Mouse (Mus musculus): ENCODE data around the gene Pbp2.
A peak's percentile ranks its signal among the peaks of the same experiment; 100 is the strongest.

Gene Pbp2

GRCm38 (mm10) chr6:135300469-135300868 lies 9.7 kb downstream of the Pbp2 start:
- no peak for DNase-seq (ENCODE audit: low spot score in 2 of 2)

GRCm38 (mm10) chr6:135299024-135299550 lies 11.1 kb downstream of the Pbp2 start:
- DNase-seq (ENCODE audit: low spot score in 2 of 2) = no peak

GRCm38 (mm10) chr6:135297570-135297969 lies 12.6 kb downstream of the Pbp2 start:
- DNase-seq (ENCODE audit: low spot score in 2 of 2) = no peak

- DNase-seq (ENCODE audit: low spot score in 2 of 2) = peak in 1 of 2 experiments; percentile 15
Observed at GRCm38 (mm10) chr6:135296267-135296666, 13.9 kb downstream of the Pbp2 start.

- no peak for DNase-seq (ENCODE audit: low spot score in 2 of 2)
Observed at GRCm38 (mm10) chr6:135295082-135295861, 14.9 kb downstream of the Pbp2 start.

GRCm38 (mm10) chr6:135294150-135294549 lies 16.1 kb downstream of the Pbp2 start:
- no peak for DNase-seq (ENCODE audit: low spot score in 2 of 2)

- DNase-seq (ENCODE audit: low spot score in 2 of 2) = no peak
Observed at GRCm38 (mm10) chr6:135292391-135292790, 17.8 kb downstream of the Pbp2 start.

GRCm38 (mm10) chr6:135279856-135280255 lies 30.3 kb downstream of the Pbp2 start:
- DNase-seq (ENCODE audit: low spot score in 2 of 2) = no peak

- DNase-seq (ENCODE audit: low spot score in 2 of 2) = no peak
Observed at GRCm38 (mm10) chr6:135279286-135279685, 30.9 kb downstream of the Pbp2 start.

GRCm38 (mm10) chr6:135278302-135278701 lies 31.9 kb downstream of the Pbp2 start:
- DNase-seq (ENCODE audit: low spot score in 2 of 2) = no peak

GRCm38 (mm10) chr6:135276474-135277295 lies 33.5 kb downstream of the Pbp2 start:
- no peak for DNase-seq (ENCODE audit: low spot score in 2 of 2)

GRCm38 (mm10) chr6:135275231-135275630 lies 35.0 kb downstream of the Pbp2 start:
- no peak for DNase-seq (ENCODE audit: low spot score in 2 of 2)

- no peak for DNase-seq (ENCODE audit: low spot score in 2 of 2)
Observed at GRCm38 (mm10) chr6:135273066-135273465, 37.1 kb downstream of the Pbp2 start.

- DNase-seq (ENCODE audit: low spot score in 2 of 2) = no peak
Observed at GRCm38 (mm10) chr6:135271761-135272160, 38.4 kb downstream of the Pbp2 start.

- DNase-seq (ENCODE audit: low spot score in 2 of 2) = no peak
Observed at GRCm38 (mm10) chr6:135269626-135270025, 40.6 kb downstream of the Pbp2 start.

- no peak for DNase-seq (ENCODE audit: low spot score in 2 of 2)
Observed at GRCm38 (mm10) chr6:135268392-135268791, 41.8 kb downstream of the Pbp2 start.

GRCm38 (mm10) chr6:135267221-135267620 lies 43.0 kb downstream of the Pbp2 start:
- DNase-seq (ENCODE audit: low spot score in 2 of 2) = no peak

- no peak for DNase-seq (ENCODE audit: low spot score in 2 of 2)
Observed at GRCm38 (mm10) chr6:135266056-135266455, 44.1 kb downstream of the Pbp2 start.

GRCm38 (mm10) chr6:135264136-135264535 lies 46.1 kb downstream of the Pbp2 start:
- DNase-seq (ENCODE audit: low spot score in 2 of 2) = no peak

GRCm38 (mm10) chr6:135262565-135262964 lies 47.6 kb downstream of the Pbp2 start:
- DNase-seq (ENCODE audit: low spot score in 2 of 2) = no peak

- no peak for DNase-seq (ENCODE audit: low spot score in 2 of 2)
Observed at GRCm38 (mm10) chr6:135261124-135261523, 49.1 kb downstream of the Pbp2 start.

GRCm38 (mm10) chr6:135260435-135260834 lies 49.8 kb downstream of the Pbp2 start:
- no peak for DNase-seq (ENCODE audit: low spot score in 2 of 2)
